Mouse (Mus musculus): ENCODE data around the gene Hectd3. TPM values are rescaled to one million over a fixed set of nuclear protein-coding genes. Genes with fewer than 3 reads are reported as not detected.

Gene Hectd3
- polyA plus RNA-seq, 1 experiment from 2014 or later = 25.1 TPM

DNA sequence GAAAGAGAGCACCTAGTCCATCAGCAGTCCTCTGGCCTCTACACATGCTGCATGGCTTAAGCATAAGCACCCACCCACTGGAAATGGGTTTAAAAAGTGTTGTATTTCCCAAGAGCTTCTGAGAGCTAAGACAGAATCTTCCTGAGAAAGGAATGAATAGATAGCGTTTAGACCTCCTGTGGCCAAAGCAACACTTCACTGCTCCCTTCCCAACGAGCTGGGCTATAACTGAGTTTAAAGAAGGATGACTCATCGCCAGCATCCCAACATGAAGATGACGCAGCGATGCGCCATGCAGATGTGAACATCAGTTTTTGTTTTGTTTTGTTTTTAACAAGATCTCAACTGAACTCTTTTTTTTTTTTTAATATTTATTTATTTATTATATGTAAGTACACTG is 18.5 kb downstream of the Hectd3 start:
- WGBS = 79% methylated on average over 6 of the region's 6 CpGs
- no peak for TF ChIP-seq CTCF (IDR thresholded peaks at IDR 0.05; ENCODE audit: low read depth)
- Histone ChIP-seq H3K9me3 (ENCODE audit: control insufficient read depth) (no peaks in the 10 kb centered on the region), H3K4me1 (replicated peaks; ENCODE audit: control insufficient read depth, insufficient read depth, low read length) (no peaks in the 10 kb centered on the region), H3K4me2 (replicated peaks; ENCODE audit: low read depth) (no peak overlapping the region), H3K27ac (ENCODE audit: low read depth, low read length) (no peak overlapping the region), H3K9ac (ENCODE audit: low read depth, low read length) (no peak overlapping the region), H3K27me3 (replicated peaks; ENCODE audit: control insufficient read depth, insufficient read depth, low read length) (no peaks in the 10 kb centered on the region), H3K36me3 (ENCODE audit: control insufficient read depth, insufficient read depth) (no peaks in the 10 kb centered on the region), H3K4me3 (ENCODE audit: low read depth, low read length) (no peak overlapping the region)
- ATAC-seq = no peak

DNA sequence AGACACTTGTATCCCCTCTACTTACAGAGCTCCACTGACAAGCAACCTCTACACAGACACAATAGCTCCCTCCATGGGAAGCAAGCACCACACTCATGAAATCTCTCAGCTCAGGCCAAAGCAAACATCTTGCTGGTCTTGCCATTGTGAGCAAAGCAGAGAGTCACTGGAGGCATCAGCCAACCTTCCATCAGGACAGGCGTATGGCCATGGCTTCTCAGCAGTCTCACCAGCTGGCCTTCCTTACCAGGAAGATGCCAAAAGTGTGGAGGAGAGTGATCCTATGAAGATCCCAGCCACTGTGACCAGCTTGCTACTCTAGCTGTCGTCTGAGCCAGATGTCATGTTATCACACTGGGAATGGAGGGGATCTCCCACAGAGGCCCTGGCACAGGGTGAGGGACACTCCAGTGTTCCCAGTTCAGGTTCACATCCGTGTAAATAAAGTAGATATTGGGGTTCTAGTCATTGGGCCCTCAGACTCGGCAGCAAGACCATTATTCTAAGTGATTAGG is 19.8 kb downstream of the Hectd3 start:
- H3K27me3 ChIP-seq (replicated peaks; ENCODE audit: control insufficient read depth, insufficient read depth, low read length) = no peaks in the 10 kb centered on the region
- H3K9me3 ChIP-seq (ENCODE audit: control insufficient read depth) = no peaks in the 10 kb centered on the region
- ATAC-seq = no peak
- H3K36me3 ChIP-seq (ENCODE audit: control insufficient read depth, insufficient read depth) = no peaks in the 10 kb centered on the region
- no peak overlapping the region for H3K9ac ChIP-seq (ENCODE audit: low read depth, low read length)
- no peak overlapping the region for H3K27ac ChIP-seq (ENCODE audit: low read depth, low read length)
- no peak overlapping the region for H3K4me2 ChIP-seq (replicated peaks; ENCODE audit: low read depth)
- peaks cover 2% of the 10 kb centered on the region; the same call in 1 of the 2 replicates for H3K4me1 ChIP-seq (replicated peaks; ENCODE audit: control insufficient read depth, insufficient read depth, low read length)
- H3K4me3 ChIP-seq (ENCODE audit: low read depth, low read length) = no peak overlapping the region
- WGBS = 52% methylated on average over 4 of the region's 4 CpGs
- TF ChIP-seq CTCF (IDR thresholded peaks at IDR 0.05; ENCODE audit: low read depth) = no peak

- no peaks in the 10 kb centered on the region for H3K27me3 ChIP-seq (replicated peaks; ENCODE audit: control insufficient read depth, insufficient read depth, low read length)
- peak; percentile 33 for TF ChIP-seq CTCF (IDR thresholded peaks at IDR 0.05; ENCODE audit: low read depth)
- no peak overlapping the region for H3K4me3 ChIP-seq (ENCODE audit: low read depth, low read length)
- ATAC-seq = no peak
- peaks cover 5% of the 10 kb centered on the region; the same call in 1 of the 2 replicates for H3K36me3 ChIP-seq (ENCODE audit: control insufficient read depth, insufficient read depth)
- H3K9ac ChIP-seq (ENCODE audit: low read depth, low read length) = no peak overlapping the region
- no peaks in the 10 kb centered on the region for H3K9me3 ChIP-seq (ENCODE audit: control insufficient read depth)
- H3K27ac ChIP-seq (ENCODE audit: low read depth, low read length) = no peak overlapping the region
- WGBS = 83% methylated on average over 2 of the region's 2 CpGs
- H3K4me2 ChIP-seq (replicated peaks; ENCODE audit: low read depth) = no peak overlapping the region
- peaks cover 6% of the 10 kb centered on the region; the same call in 1 of the 2 replicates for H3K4me1 ChIP-seq (replicated peaks; ENCODE audit: control insufficient read depth, insufficient read depth, low read length)
Observed at GRCm38 (mm10) chr4:117017738-117018137, 22.6 kb downstream of the Hectd3 start.

DNA sequence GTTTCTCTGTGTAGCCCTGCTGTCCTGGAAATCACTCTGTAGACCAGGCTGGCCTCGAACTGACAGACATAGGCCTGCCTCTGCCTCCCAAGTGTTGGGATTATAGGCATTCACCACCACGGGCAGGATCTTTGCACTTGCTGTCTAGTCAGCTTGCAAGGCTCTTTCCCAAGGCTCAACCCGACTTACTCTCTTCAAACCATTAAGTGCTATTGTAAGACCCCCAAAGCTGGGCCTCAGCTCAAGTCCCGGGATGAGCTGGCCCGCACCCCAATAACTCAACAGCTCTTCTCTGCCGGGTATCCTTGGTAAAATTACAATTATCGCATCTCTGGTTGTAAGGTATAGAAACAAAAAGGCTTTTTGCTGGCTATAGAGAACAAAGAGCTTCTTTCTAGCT is 23.2 kb downstream of the Hectd3 start:
- 86% methylated on average over 7 of the region's 7 CpGs for WGBS
- TF ChIP-seq CTCF (IDR thresholded peaks at IDR 0.05; ENCODE audit: low read depth) = no peak
- H3K9me3 ChIP-seq (ENCODE audit: control insufficient read depth) = no peaks in the 10 kb centered on the region
- peaks cover 6% of the 10 kb centered on the region; the same call in 1 of the 2 replicates for H3K4me1 ChIP-seq (replicated peaks; ENCODE audit: control insufficient read depth, insufficient read depth, low read length)
- H3K4me3 ChIP-seq (ENCODE audit: low read depth, low read length) = no peak overlapping the region
- H3K4me2 ChIP-seq (replicated peaks; ENCODE audit: low read depth) = no peak overlapping the region
- no peak overlapping the region for H3K27ac ChIP-seq (ENCODE audit: low read depth, low read length)
- ATAC-seq = no peak
- peaks cover 10% of the 10 kb centered on the region; the same call in 1 of the 2 replicates for H3K36me3 ChIP-seq (ENCODE audit: control insufficient read depth, insufficient read depth)
- no peak overlapping the region for H3K9ac ChIP-seq (ENCODE audit: low read depth, low read length)
- no peaks in the 10 kb centered on the region for H3K27me3 ChIP-seq (replicated peaks; ENCODE audit: control insufficient read depth, insufficient read depth, low read length)

DNA sequence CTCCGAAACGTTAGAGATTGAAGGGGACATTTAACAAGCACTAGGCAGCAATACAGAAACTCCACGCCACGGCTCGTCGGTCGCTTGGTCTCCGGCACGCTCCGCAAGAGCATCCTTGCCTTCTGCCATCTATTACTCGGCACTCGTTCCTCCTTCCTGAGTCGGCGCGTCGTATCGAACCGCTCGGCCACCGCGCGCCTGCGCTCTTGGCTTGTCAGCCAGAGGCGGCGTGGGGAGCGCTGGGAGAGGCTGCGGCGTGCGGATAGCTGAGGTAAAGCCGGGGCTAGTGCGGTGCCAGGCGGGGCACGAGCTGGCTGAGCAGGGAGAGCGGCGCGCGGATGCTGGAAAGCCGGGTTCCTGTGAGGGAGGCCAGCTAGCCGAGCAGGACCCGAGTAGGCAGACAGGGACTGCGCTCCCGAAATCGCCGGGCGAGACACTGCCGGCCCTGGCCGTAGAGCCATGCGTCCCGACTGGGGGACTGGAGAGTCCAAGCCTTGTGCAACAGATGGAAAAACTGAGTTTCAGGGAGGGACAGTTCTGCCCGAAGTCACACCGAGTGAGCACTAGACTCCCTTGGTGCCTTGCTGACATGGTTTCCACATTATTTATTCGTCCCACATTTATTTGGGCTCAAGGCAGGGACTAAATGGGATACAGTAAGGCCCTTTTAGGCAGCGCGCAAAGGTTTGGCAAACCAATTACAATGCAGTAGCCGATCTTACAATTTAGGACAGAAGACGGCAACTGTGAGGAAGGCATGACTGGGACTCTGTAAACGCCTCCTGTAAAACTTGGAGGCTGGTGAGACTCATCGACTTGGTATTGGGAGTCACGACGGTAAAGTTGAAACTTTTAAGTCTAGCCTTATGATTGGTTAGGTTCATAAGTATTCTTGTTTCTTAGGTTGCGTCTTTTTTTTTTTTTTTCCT is 24.4 kb downstream of the Hectd3 start, which contains the start of gene Eif2b3:
Eif2b3 (plus strand) TSS at position 197 of the 929 bp plus-strand sequence.
- Histone ChIP-seq H3K9ac (ENCODE audit: low read depth, low read length) (peak within 1 kb of the TSS; percentile 79), H3K4me2 (replicated peaks; ENCODE audit: low read depth) (peak within 1 kb of the TSS; percentile 91), H3K4me1 (replicated peaks; ENCODE audit: control insufficient read depth, insufficient read depth, low read length) (peaks cover 6% of the 10 kb centered on the region; the same call in 1 of the 2 replicates), H3K27me3 (replicated peaks; ENCODE audit: control insufficient read depth, insufficient read depth, low read length) (no peaks in the 10 kb centered on the region), H3K9me3 (ENCODE audit: control insufficient read depth) (no peaks in the 10 kb centered on the region), H3K27ac (ENCODE audit: low read depth, low read length) (peak within 1 kb of the TSS; percentile 41; the same call in 1 of the 2 replicates), H3K4me3 (ENCODE audit: low read depth, low read length) (peak within 1 kb of the TSS; percentile 86), H3K36me3 (ENCODE audit: control insufficient read depth, insufficient read depth) (peaks cover 11% of the 10 kb centered on the region; the same call in 1 of the 2 replicates)
- TF ChIP-seq CTCF (IDR thresholded peaks at IDR 0.05; ENCODE audit: low read depth) = peak; percentile 47
- ATAC-seq = peak; percentile 93
- WGBS = under 1% methylated on average over 61 of the region's 61 CpGs

GRCm38 (mm10) chr4:117023469-117023868 is 28.4 kb downstream of the Hectd3 start:
- Histone ChIP-seq H3K9ac (ENCODE audit: low read depth, low read length) (no peak overlapping the region), H3K4me3 (ENCODE audit: low read depth, low read length) (no peak overlapping the region), H3K27ac (ENCODE audit: low read depth, low read length) (no peak overlapping the region), H3K9me3 (ENCODE audit: control insufficient read depth) (no peaks in the 10 kb centered on the region), H3K4me1 (replicated peaks; ENCODE audit: control insufficient read depth, insufficient read depth, low read length) (peaks cover 6% of the 10 kb centered on the region; the same call in 1 of the 2 replicates), H3K4me2 (replicated peaks; ENCODE audit: low read depth) (no peak overlapping the region), H3K36me3 (ENCODE audit: control insufficient read depth, insufficient read depth) (peaks cover 16% of the 10 kb centered on the region; the same call in 1 of the 2 replicates), H3K27me3 (replicated peaks; ENCODE audit: control insufficient read depth, insufficient read depth, low read length) (no peaks in the 10 kb centered on the region)
- ATAC-seq = no peak
- WGBS = 95% methylated on average over 4 of the region's 4 CpGs
- TF ChIP-seq CTCF (IDR thresholded peaks at IDR 0.05; ENCODE audit: low read depth) = no peak

All from intestine, postnatal 0 days (tissue).